Mouse (Mus musculus): ENCODE results near the gene B4galt5.
"Not testable (repeated sequence)": the region's sequence is repeated elsewhere in the genome, so short reads cannot be mapped to it uniquely, and the experiment has no call there.

Gene B4galt5

GRCm38 (mm10) chr2:167348376-167349282 lies at the start of gene B4galt5:
TSS of gene B4galt5 (minus strand) at chr2:167349183.
- peak; percentile 39 for DNase-seq (ENCODE audit: low spot score)

GRCm38 (mm10) chr2:167396420-167396819 lies 47.4 kb upstream of the B4galt5 start:
- not testable (repeated sequence) for DNase-seq (ENCODE audit: low spot score)

- DNase-seq (ENCODE audit: low spot score) = no peak
Observed at GRCm38 (mm10) chr2:167394426-167394825, 45.4 kb upstream of the B4galt5 start.

GRCm38 (mm10) chr2:167386998-167387397 lies 38.0 kb upstream of the B4galt5 start:
- DNase-seq (ENCODE audit: low spot score) = no peak

GRCm38 (mm10) chr2:167386456-167386855 lies 37.5 kb upstream of the B4galt5 start:
- no peak for DNase-seq (ENCODE audit: low spot score)

GRCm38 (mm10) chr2:167383666-167384083 lies 34.7 kb upstream of the B4galt5 start:
- DNase-seq (ENCODE audit: low spot score) = no peak

GRCm38 (mm10) chr2:167382389-167382788 lies 33.4 kb upstream of the B4galt5 start:
- DNase-seq (ENCODE audit: low spot score) = no peak

GRCm38 (mm10) chr2:167381596-167381995 lies 32.6 kb upstream of the B4galt5 start:
- no peak for DNase-seq (ENCODE audit: low spot score)

GRCm38 (mm10) chr2:167380615-167381285 lies 31.8 kb upstream of the B4galt5 start:
- DNase-seq (ENCODE audit: low spot score) = no peak

GRCm38 (mm10) chr2:167378972-167379371 lies 30.0 kb upstream of the B4galt5 start:
- DNase-seq (ENCODE audit: low spot score) = no peak

GRCm38 (mm10) chr2:167377697-167378096 lies 28.7 kb upstream of the B4galt5 start:
- DNase-seq (ENCODE audit: low spot score) = no peak

- peak; percentile 44 for DNase-seq (ENCODE audit: low spot score)
Observed at GRCm38 (mm10) chr2:167376160-167376564, 27.2 kb upstream of the B4galt5 start.

GRCm38 (mm10) chr2:167375688-167376087 lies 26.7 kb upstream of the B4galt5 start:
- no peak for DNase-seq (ENCODE audit: low spot score)

GRCm38 (mm10) chr2:167375135-167375534 lies 26.2 kb upstream of the B4galt5 start:
- DNase-seq (ENCODE audit: low spot score) = no peak

- no peak for DNase-seq (ENCODE audit: low spot score)
Observed at GRCm38 (mm10) chr2:167374191-167374805, 25.3 kb upstream of the B4galt5 start.

GRCm38 (mm10) chr2:167373266-167373665 lies 24.3 kb upstream of the B4galt5 start:
- DNase-seq (ENCODE audit: low spot score) = no peak

- no peak for DNase-seq (ENCODE audit: low spot score)
Observed at GRCm38 (mm10) chr2:167371506-167371905, 22.5 kb upstream of the B4galt5 start.

- DNase-seq (ENCODE audit: low spot score) = no peak
Observed at GRCm38 (mm10) chr2:167368328-167368727, 19.3 kb upstream of the B4galt5 start.

- DNase-seq (ENCODE audit: low spot score) = no peak
Observed at GRCm38 (mm10) chr2:167367777-167368281, 18.8 kb upstream of the B4galt5 start.

GRCm38 (mm10) chr2:167367325-167367724 lies 18.3 kb upstream of the B4galt5 start:
- DNase-seq (ENCODE audit: low spot score) = no peak

GRCm38 (mm10) chr2:167365063-167365462 lies 16.1 kb upstream of the B4galt5 start:
- no peak for DNase-seq (ENCODE audit: low spot score)

- no peak for DNase-seq (ENCODE audit: low spot score)
Observed at GRCm38 (mm10) chr2:167363272-167364045, 14.5 kb upstream of the B4galt5 start.
